Mouse (Mus musculus) bone marrow macrophage, adult 2 months (primary cell): ENCODE measurements around the gene Tmem255b.

Experiments used
- CTCF ChIP-seq: IDR thresholded peaks from 2 replicates; pipeline ENCODE4 v1.5.1; 2012; ENCODE audit warnings: low read depth, mild to moderate bottlenecking, low read length, moderate library complexity
- POLR2A ChIP-seq: IDR thresholded peaks from 2 replicates; pipeline ENCODE4 v1.6.1; 2012; ENCODE audit warnings: mild to moderate bottlenecking, low read depth, low read length, borderline replicate concordance

- TF ChIP-seq CTCF, result no peak
- TF ChIP-seq POLR2A, result no peak
Observed at GRCm38 (mm10) chr8:13481089-13481554, 46.1 kb downstream of the Tmem255b start.
